Mouse (Mus musculus) testis, postnatal 10 days (tissue): Measurements from ENCODE around the gene Kmt2b.

Source experiments
- DNase-seq: peaks from one replicate; pipeline ENCODE4 v3.0.0; 2021; ENCODE audit warnings: low spot score

Kmt2b gene

GRCm38 (mm10) chr7:30588676-30589434, at the start of gene Kmt2b:
TSS of gene Kmt2b (minus strand) at chr7:30588726.
- peak; percentile 94 for DNase-seq

- DNase-seq, result no peak
Observed at GRCm38 (mm10) chr7:30636395-30636794, 47.9 kb upstream of the Kmt2b start.

GRCm38 (mm10) chr7:30635752-30636151, 47.2 kb upstream of the Kmt2b start, which contains the start of gene Etv2:
TSS of gene Etv2 (minus strand) at chr7:30635852.
- DNase-seq, result no peak

GRCm38 (mm10) chr7:30634621-30635020, 46.1 kb upstream of the Kmt2b start:
- DNase-seq, result peak; percentile 84

GRCm38 (mm10) chr7:30633762-30634412, 45.4 kb upstream of the Kmt2b start:
- DNase-seq, result no peak

- DNase-seq, result no peak
Observed at GRCm38 (mm10) chr7:30629013-30629412, 40.5 kb upstream of the Kmt2b start.

GRCm38 (mm10) chr7:30626647-30627046, 38.1 kb upstream of the Kmt2b start:
- no peak for DNase-seq

GRCm38 (mm10) chr7:30625530-30626384, 37.2 kb upstream of the Kmt2b start, which contains the start of gene Cox6b1:
TSS of gene Cox6b1 (minus strand) at chr7:30626151.
- DNase-seq, result peak; percentile 91

GRCm38 (mm10) chr7:30619202-30619601, 30.7 kb upstream of the Kmt2b start:
- DNase-seq, result no peak

GRCm38 (mm10) chr7:30618658-30619057, 30.1 kb upstream of the Kmt2b start:
- DNase-seq, result no peak

GRCm38 (mm10) chr7:30615049-30615760, 26.7 kb upstream of the Kmt2b start:
- peak; percentile 56 for DNase-seq

- DNase-seq, result no peak
Observed at GRCm38 (mm10) chr7:30614454-30614853, 25.9 kb upstream of the Kmt2b start.

GRCm38 (mm10) chr7:30613529-30614112, 25.1 kb upstream of the Kmt2b start:
- DNase-seq, result peak; percentile 86

- DNase-seq, result no peak
Observed at GRCm38 (mm10) chr7:30612654-30613402, 24.3 kb upstream of the Kmt2b start, which contains the start of gene Upk1a. TSS of gene Upk1a (minus strand) at chr7:30612847.

GRCm38 (mm10) chr7:30610043-30610442, 21.5 kb upstream of the Kmt2b start:
- DNase-seq, result no peak

GRCm38 (mm10) chr7:30608476-30608875, 19.9 kb upstream of the Kmt2b start:
- no peak for DNase-seq

- peak; percentile 77 for DNase-seq
Observed at GRCm38 (mm10) chr7:30607706-30608309, 19.3 kb upstream of the Kmt2b start.

- no peak for DNase-seq
Observed at GRCm38 (mm10) chr7:30604944-30605343, 16.4 kb upstream of the Kmt2b start.

- DNase-seq, result no peak
Observed at GRCm38 (mm10) chr7:30604424-30604823, 15.9 kb upstream of the Kmt2b start.

- no peak for DNase-seq
Observed at GRCm38 (mm10) chr7:30602583-30602982, 14.1 kb upstream of the Kmt2b start.
